Mouse (Mus musculus): Measurements from ENCODE around the gene Apom. TPM values are rescaled to one million over a fixed set of nuclear protein-coding genes. Genes with fewer than 3 reads are reported as not detected.

The Apom gene
- polyA plus RNA-seq, 1 experiment from 2014 or later = 2.2 TPM

DNA sequence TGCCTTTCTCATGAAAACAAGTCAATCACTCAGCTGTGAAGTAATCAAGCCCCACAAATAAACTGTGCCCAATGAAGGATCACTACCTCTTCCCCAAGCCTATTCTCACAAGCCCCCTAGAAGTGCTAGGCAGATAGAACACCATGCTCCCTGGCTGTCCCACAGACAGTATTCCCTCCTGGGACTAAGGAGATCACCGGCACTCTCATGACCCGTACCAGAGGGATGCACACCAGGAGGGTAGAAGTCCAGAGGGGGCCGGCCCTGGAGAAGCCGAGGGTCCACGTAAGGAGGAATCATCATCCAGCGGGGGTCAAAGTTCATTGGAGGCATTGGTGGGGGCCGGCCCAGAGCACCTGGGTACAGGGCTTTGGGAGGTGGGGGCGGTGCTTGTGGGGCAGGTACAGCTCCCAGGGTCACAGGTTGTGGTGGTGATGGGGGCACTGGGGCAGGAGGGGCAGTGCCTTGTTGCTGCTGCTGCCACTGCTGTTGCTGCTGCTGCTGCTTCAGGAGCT is 25.9 kb upstream of the Apom start:
- Histone ChIP-seq H3K27ac (replicated peaks) (no peak overlapping the region), H3K4me3 (no peak overlapping the region), H3K27me3 (replicated peaks) (no peaks in the 10 kb centered on the region), H3K9ac (0 out of 2 replicates have a peak overlapping the region, but pooled peaks have one; percentile 14), H3K9me3 (no peaks in the 10 kb centered on the region), H3K4me1 (peaks cover 21% of the 10 kb centered on the region), H3K4me2 (no peak overlapping the region), H3K36me3 (peaks cover 100% of the 10 kb centered on the region)
- WGBS = 91% methylated on average over 8 of the region's 8 CpGs
- ATAC-seq (ENCODE audit: extremely low read depth, insufficient number of reproducible peaks, low FRiP score, low TSS enrichment) = no peak

DNA sequence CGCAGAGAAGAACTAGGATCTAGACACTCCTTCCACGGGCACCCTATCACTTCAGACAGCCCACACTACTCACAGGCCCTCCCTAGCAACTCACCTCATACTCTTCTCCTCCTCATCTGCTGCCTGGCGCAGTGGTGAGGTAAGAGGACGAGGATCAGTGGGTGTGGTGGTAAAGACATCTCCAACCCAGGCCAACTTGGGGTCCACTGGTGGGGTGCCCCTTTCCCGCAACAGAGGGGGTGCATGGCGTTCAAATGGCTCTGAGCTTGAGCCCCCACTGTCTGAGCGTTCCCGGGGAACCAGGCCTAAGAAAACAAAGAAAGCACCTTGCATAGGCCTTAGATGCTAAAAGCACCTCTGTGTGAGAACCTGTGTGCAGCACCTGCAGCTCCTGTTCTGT is 25.4 kb upstream of the Apom start:
- peaks cover 16% of the 10 kb centered on the region for H3K4me1 ChIP-seq
- H3K27ac ChIP-seq (replicated peaks) = no peak overlapping the region
- H3K9me3 ChIP-seq = no peaks in the 10 kb centered on the region
- no peak overlapping the region for H3K4me2 ChIP-seq
- peaks cover 100% of the 10 kb centered on the region for H3K36me3 ChIP-seq
- no peak for ATAC-seq (ENCODE audit: extremely low read depth, insufficient number of reproducible peaks, low FRiP score, low TSS enrichment)
- H3K27me3 ChIP-seq (replicated peaks) = no peaks in the 10 kb centered on the region
- H3K9ac ChIP-seq = no peak overlapping the region
- H3K4me3 ChIP-seq = no peak overlapping the region
- 81% methylated on average over 8 of the region's 8 CpGs for WGBS

GRCm38 (mm10) chr17:35156461-35157200 is 24.8 kb upstream of the Apom start:
- peaks cover 10% of the 10 kb centered on the region for H3K4me1 ChIP-seq
- H3K36me3 ChIP-seq = peaks cover 100% of the 10 kb centered on the region
- WGBS = 85% methylated on average over 33 of the region's 33 CpGs
- H3K9ac ChIP-seq = no peak overlapping the region
- no peak for ATAC-seq (ENCODE audit: extremely low read depth, insufficient number of reproducible peaks, low FRiP score, low TSS enrichment)
- no peak overlapping the region for H3K4me3 ChIP-seq
- no peaks in the 10 kb centered on the region for H3K27me3 ChIP-seq (replicated peaks)
- H3K27ac ChIP-seq (replicated peaks) = no peak overlapping the region
- H3K4me2 ChIP-seq = no peak overlapping the region
- H3K9me3 ChIP-seq = no peaks in the 10 kb centered on the region

DNA sequence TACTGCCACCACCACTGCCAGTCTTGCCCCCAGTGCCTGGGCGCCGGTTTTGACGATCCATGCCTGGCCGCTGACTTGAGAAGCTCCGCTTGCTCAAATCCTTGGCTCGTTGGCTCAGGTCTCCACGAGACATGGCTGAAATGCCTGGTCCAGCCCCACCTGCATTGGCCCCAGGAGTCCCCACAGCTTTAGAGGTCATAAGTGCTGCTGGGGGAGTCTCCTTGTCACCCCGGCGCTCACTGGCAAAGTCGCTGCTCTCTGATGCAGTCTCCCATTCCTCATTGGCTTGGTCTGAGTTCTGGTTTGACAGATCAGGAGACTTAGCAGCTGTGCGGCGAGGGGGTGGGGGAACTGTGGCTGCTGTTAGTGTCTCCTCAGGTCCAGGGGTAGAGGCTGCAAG is 23.6 kb upstream of the Apom start:
- WGBS = 86% methylated on average over 12 of the region's 12 CpGs
- Histone ChIP-seq H3K4me2 (no peak overlapping the region), H3K9me3 (no peaks in the 10 kb centered on the region), H3K27ac (replicated peaks) (no peak overlapping the region), H3K9ac (no peak overlapping the region), H3K4me1 (no peaks in the 10 kb centered on the region), H3K4me3 (no peak overlapping the region), H3K36me3 (peaks cover 99% of the 10 kb centered on the region), H3K27me3 (replicated peaks) (no peaks in the 10 kb centered on the region)
- no peak for ATAC-seq (ENCODE audit: extremely low read depth, insufficient number of reproducible peaks, low FRiP score, low TSS enrichment)

- 82% methylated on average over 7 of the region's 7 CpGs for WGBS
Measured at GRCm38 (mm10) chr17:35154616-35155015, 22.8 kb upstream of the Apom start.

DNA sequence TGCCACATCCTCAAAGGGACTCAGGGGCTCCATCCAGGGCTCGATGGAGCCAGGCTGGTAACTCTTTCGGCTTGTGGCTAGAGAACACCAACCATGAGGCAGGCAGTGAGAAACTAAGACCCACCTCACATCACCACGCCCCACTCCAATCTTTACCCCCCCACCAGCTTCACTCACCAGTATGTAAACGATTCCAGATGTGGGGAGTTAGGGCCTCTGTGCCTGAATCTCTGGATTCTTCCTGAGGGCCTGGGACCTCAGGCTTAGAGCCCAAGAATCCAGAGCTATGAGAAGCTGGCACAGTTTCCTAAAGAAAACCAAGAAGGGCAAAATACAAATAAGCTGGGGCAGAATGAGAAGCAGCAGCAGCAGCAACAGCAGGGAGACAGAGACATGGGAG is 22.1 kb upstream of the Apom start:
- Histone ChIP-seq H3K4me3 (no peak overlapping the region), H3K27me3 (replicated peaks) (no peaks in the 10 kb centered on the region), H3K9ac (no peak overlapping the region), H3K4me2 (no peak overlapping the region), H3K36me3 (peaks cover 99% of the 10 kb centered on the region), H3K9me3 (no peaks in the 10 kb centered on the region), H3K27ac (replicated peaks) (no peak overlapping the region), H3K4me1 (no peaks in the 10 kb centered on the region)
- no peak for ATAC-seq (ENCODE audit: extremely low read depth, insufficient number of reproducible peaks, low FRiP score, low TSS enrichment)
- WGBS = 80% methylated on average over 4 of the region's 4 CpGs

More at GRCm38 (mm10) chr17:35154616-35155015, 22.8 kb upstream of the Apom start:
- Histone ChIP-seq H3K36me3 (peaks cover 99% of the 10 kb centered on the region), H3K9me3 (no peaks in the 10 kb centered on the region), H3K4me3 (no peak overlapping the region), H3K4me1 (no peaks in the 10 kb centered on the region), H3K4me2 (no peak overlapping the region), H3K9ac (no peak overlapping the region), H3K27me3 (replicated peaks) (no peaks in the 10 kb centered on the region), H3K27ac (replicated peaks) (no peak overlapping the region)
- no peak for ATAC-seq (ENCODE audit: extremely low read depth, insufficient number of reproducible peaks, low FRiP score, low TSS enrichment)

- no peak for ATAC-seq (ENCODE audit: extremely low read depth, insufficient number of reproducible peaks, low FRiP score, low TSS enrichment)
- Histone ChIP-seq H3K27ac (replicated peaks) (no peak overlapping the region), H3K36me3 (peaks cover 99% of the 10 kb centered on the region), H3K4me3 (no peak overlapping the region), H3K4me1 (no peaks in the 10 kb centered on the region), H3K27me3 (replicated peaks) (no peaks in the 10 kb centered on the region), H3K9ac (no peak overlapping the region), H3K4me2 (no peak overlapping the region), H3K9me3 (no peaks in the 10 kb centered on the region)
- WGBS = 72% methylated on average over 9 of the region's 9 CpGs
Measured at GRCm38 (mm10) chr17:35153077-35153476, 21.2 kb upstream of the Apom start.

- 92% methylated on average over 4 of the region's 4 CpGs for WGBS
- Histone ChIP-seq H3K36me3 (peaks cover 99% of the 10 kb centered on the region), H3K4me3 (no peak overlapping the region), H3K27me3 (replicated peaks) (no peaks in the 10 kb centered on the region), H3K4me2 (no peak overlapping the region), H3K4me1 (no peaks in the 10 kb centered on the region), H3K27ac (replicated peaks) (no peak overlapping the region), H3K9me3 (no peaks in the 10 kb centered on the region), H3K9ac (no peak overlapping the region)
- no peak for ATAC-seq (ENCODE audit: extremely low read depth, insufficient number of reproducible peaks, low FRiP score, low TSS enrichment)
Measured at GRCm38 (mm10) chr17:35152121-35152520, 20.3 kb upstream of the Apom start.

DNA sequence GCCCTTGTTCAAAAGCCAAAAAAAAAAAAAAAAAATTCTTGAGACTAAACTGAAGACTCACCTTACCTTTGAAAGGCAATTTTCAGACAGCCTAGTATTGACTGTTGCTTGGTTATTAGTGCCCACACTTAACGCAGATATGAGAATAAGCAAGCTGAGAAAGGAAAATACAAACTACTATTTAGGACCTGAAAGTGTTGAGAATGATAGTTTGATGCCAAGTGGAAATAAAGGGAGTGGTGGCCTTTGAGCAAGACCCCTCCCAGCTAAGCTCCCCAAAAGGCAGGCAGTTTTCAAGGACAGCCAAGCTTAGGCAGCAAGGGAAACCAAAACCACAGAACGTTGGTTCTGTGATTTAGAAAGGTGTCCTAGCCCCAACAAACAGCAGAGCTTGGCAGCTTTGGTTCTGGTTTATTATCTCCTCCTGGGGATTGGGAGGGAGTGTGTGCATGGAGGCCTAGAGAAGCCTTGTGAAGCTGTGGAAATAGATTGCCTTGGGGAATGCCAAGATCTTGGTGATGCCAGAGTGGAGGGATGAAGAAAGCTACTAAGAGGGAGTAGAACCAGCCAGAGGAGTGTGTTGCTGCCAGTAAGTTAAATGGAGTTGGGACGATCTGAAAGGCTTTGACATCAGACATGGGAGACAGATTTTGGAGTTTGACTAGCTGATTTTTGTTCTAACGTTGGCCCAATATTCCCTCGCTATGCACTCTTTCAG is 16.2 kb upstream of the Apom start:
- no peaks in the 10 kb centered on the region for H3K27me3 ChIP-seq (replicated peaks)
- WGBS = 68% methylated on average over 5 of the region's 5 CpGs
- 0 out of 2 replicates have a peak overlapping the region, but pooled peaks have one; percentile 5 for H3K27ac ChIP-seq (replicated peaks)
- no peaks in the 10 kb centered on the region for H3K9me3 ChIP-seq
- no peaks in the 10 kb centered on the region for H3K4me1 ChIP-seq
- H3K4me2 ChIP-seq = no peak overlapping the region
- no peak for ATAC-seq (ENCODE audit: extremely low read depth, insufficient number of reproducible peaks, low FRiP score, low TSS enrichment)
- peaks cover 99% of the 10 kb centered on the region for H3K36me3 ChIP-seq
- H3K9ac ChIP-seq = no peak overlapping the region
- H3K4me3 ChIP-seq = no peak overlapping the region

DNA sequence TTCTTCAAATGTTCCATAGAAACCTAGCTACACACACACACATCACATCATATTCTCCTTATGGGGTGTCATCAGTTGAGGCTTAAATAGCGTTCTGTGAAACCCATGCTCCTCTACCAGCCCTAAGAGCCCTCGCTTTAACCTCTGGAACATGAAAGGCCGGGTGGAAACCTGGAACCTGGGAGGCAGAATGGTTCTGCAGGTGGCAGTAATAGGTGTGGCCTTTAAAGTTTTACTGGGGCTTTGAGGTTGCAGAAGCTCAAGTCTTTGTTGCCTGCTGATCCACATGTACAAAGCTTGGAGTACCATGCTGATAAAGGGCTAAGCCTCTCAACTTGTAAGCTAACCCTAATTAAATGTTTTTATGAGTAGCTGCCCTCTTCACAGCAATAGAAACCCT is 15.5 kb upstream of the Apom start:
- Histone ChIP-seq H3K9ac (no peak overlapping the region), H3K27ac (replicated peaks) (0 out of 2 replicates have a peak overlapping the region, but pooled peaks have one; percentile 5), H3K4me3 (no peak overlapping the region), H3K36me3 (peaks cover 99% of the 10 kb centered on the region), H3K4me1 (no peaks in the 10 kb centered on the region), H3K4me2 (no peak overlapping the region), H3K9me3 (no peaks in the 10 kb centered on the region), H3K27me3 (replicated peaks) (no peaks in the 10 kb centered on the region)
- 58% methylated on average over 3 of the region's 3 CpGs for WGBS
- ATAC-seq (ENCODE audit: extremely low read depth, insufficient number of reproducible peaks, low FRiP score, low TSS enrichment) = no peak

DNA sequence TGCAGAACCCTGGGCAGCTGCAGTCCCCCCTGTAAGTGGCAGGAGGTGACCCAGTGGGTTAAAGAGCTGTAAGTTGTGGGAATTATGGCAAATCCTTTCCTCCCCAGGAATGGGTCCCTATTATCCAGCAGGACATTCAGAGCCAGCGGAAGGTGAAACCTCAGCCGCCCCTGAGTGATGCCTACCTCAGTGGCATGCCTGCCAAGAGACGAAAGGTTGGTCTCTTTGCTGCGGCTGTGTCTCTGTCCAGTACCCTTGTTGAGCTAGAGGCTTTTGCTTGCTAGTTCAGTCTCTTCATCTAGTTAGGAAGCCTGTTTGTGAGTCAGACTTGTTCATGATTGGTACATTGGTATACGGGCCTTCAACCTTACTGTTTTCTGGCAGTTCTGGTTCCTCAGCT is 14.3 kb upstream of the Apom start:
- Histone ChIP-seq H3K27me3 (replicated peaks) (no peaks in the 10 kb centered on the region), H3K4me2 (no peak overlapping the region), H3K9me3 (no peaks in the 10 kb centered on the region), H3K4me3 (no peak overlapping the region), H3K9ac (no peak overlapping the region), H3K4me1 (no peaks in the 10 kb centered on the region), H3K36me3 (peaks cover 99% of the 10 kb centered on the region), H3K27ac (replicated peaks) (no peak overlapping the region)
- WGBS = 86% methylated on average over 5 of the region's 5 CpGs
- ATAC-seq (ENCODE audit: extremely low read depth, insufficient number of reproducible peaks, low FRiP score, low TSS enrichment) = no peak

All from heart, embryonic 13.5 days (tissue).